Mouse (Mus musculus) embryonic fibroblast, embryonic 13.5 days (primary cell): ENCODE data around the gene Kcnip2.

ENCODE experiments used
- CTCF ChIP-seq: IDR thresholded peaks from 2 replicates; pipeline ENCODE4 v1.5.1; 2011; ENCODE audit warnings: mild to moderate bottlenecking, control low read depth, low read length, moderate library complexity, borderline replicate concordance; ENCODE audit not compliant: insufficient read depth
- POLR2A ChIP-seq: IDR thresholded peaks from 2 replicates; pipeline ENCODE4 v1.6.1; 2011; ENCODE audit warnings: low read depth, mild to moderate bottlenecking, control low read depth, low read length, moderate library complexity

GRCm38 (mm10) chr19:45748206-45748605 is 67.7 kb downstream of the Kcnip2 start:
- no peak for TF ChIP-seq POLR2A
- no peak for TF ChIP-seq CTCF
